Mouse (Mus musculus): ENCODE results near the gene Blmh. TPM values are rescaled to one million over a fixed set of nuclear protein-coding genes. Genes with fewer than 3 reads are reported as not detected.

The Blmh gene
- polyA plus RNA-seq, 1 experiment, result 4.8 TPM

DNA sequence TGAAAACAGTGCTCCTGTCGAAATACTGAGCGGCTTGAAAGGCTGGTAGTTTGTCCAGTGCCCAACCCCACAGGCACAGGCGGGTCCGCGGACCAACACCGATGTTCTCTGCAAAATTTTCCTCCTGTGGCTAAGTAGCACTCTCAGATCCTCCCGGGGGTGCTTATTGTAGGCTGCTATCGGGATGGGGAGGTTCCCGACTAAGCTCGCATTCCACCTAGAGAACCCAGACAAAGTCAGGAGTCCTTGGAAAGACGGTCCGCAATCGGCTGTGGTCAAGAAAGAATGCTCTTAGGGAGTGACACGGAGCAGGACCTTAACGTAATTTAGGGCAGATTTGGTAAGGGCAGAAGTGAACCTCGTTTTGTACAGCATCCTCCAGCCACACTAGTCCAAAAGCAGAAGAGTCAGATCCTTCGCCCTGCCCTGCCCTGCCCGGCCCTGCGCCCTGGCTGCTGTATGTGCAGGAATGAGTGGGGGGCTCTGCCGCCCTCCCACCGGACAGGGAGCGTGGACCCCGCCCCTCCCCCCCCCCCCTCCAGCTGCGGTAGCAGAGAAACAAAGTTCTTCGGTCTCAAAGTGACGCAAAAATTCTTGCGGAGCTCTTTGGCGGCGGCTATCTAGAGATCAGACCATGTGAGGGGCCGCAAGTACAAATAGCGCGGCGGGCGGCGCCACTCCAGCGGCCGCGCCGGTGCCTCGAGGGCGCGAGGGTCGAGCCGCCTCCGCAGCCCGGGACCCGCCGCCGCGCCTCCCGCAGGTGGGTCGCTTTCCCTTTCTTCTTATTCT, 73.5 kb downstream of the Blmh start, which contains the start of gene Slc6a4:
Slc6a4 (plus strand) TSS at position 688 of the 789 bp plus-strand sequence.
- Histone ChIP-seq H3K27me3 (ENCODE audit: control insufficient read depth, insufficient read depth, low read length) (peaks cover 9% of the 10 kb centered on the region), H3K36me3 (ENCODE audit: control insufficient read depth, insufficient read depth, low read length) (no peaks in the 10 kb centered on the region), H3K27ac (ENCODE audit: insufficient read depth, low read depth, low read length) (no peak within 1 kb of the TSS), H3K4me3 (ENCODE audit: low read depth, low read length) (peak within 1 kb of the TSS; percentile 75), H3K4me1 (ENCODE audit: control insufficient read depth, insufficient read depth, insufficient read length, low read length) (peaks cover 14% of the 10 kb centered on the region)
- WGBS, result under 1% methylated on average over 51 of the region's 52 CpGs
- TF ChIP-seq CTCF (IDR thresholded peaks at IDR 0.05; ENCODE audit: extremely low read depth, insufficient read length, insufficient replicate concordance, low read depth, low read length) (no peak), POLR2A (IDR thresholded peaks at IDR 0.05; ENCODE audit: low read depth, low read length) (no peak)

DNA sequence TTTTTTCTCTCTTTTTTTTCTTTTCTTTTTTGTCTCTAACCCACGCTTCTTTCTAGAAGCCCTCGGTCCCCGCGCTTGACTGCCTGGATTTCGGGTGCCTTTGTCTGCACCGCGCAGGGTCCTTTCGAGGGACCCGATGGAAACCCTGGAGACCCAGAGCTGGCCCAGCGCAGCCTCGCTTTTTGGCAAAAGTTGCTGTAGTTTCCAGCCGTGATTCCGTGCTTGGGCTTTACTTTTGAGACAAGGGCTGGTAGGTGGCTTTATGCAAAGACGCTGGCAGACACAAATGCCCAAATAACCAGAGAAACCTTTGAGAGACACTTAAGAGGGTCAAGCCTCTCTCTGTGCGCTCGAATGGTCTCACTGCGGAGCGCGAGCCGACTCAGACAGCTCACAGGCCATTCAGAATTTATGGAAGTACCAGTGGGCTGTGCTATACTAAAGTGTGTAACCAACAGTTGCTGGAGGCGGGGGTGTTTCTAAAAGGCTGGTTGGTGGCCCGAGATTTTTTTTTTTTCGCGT, 74.2 kb downstream of the Blmh start:
- 32% methylated on average over 24 of the region's 24 CpGs for WGBS
- Histone ChIP-seq H3K4me3 (ENCODE audit: low read depth, low read length) (peak overlapping the region; percentile 57), H3K27ac (ENCODE audit: insufficient read depth, low read depth, low read length) (no peak overlapping the region), H3K27me3 (ENCODE audit: control insufficient read depth, insufficient read depth, low read length) (peaks cover 9% of the 10 kb centered on the region), H3K36me3 (ENCODE audit: control insufficient read depth, insufficient read depth, low read length) (no peaks in the 10 kb centered on the region), H3K4me1 (ENCODE audit: control insufficient read depth, insufficient read depth, insufficient read length, low read length) (peaks cover 15% of the 10 kb centered on the region)
- no peak for TF ChIP-seq CTCF (IDR thresholded peaks at IDR 0.05; ENCODE audit: extremely low read depth, insufficient read length, insufficient replicate concordance, low read depth, low read length)
- no peak for TF ChIP-seq POLR2A (IDR thresholded peaks at IDR 0.05; ENCODE audit: low read depth, low read length)

DNA sequence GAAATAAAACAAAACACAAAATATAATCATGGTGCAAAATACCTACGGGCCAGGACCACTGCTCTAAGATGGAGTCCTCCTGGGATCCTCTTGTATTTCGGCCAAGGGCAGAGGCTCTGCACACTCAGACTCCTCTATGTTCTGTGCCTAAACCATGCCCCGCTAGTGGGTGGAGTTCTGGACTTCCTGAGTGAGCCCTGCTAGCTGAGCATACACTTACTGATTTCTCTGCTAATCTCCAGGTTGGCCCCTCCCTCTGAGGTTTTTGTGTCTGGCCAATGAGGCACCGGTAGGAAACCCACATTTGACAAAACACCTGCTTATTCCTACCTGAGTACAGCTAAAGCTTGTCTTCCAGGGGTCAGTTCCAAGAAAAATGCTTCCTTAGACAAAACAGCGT, 76.1 kb downstream of the Blmh start:
- Histone ChIP-seq H3K27me3 (ENCODE audit: control insufficient read depth, insufficient read depth, low read length) (peaks cover 9% of the 10 kb centered on the region), H3K27ac (ENCODE audit: insufficient read depth, low read depth, low read length) (no peak overlapping the region), H3K4me1 (ENCODE audit: control insufficient read depth, insufficient read depth, insufficient read length, low read length) (peaks cover 24% of the 10 kb centered on the region), H3K4me3 (ENCODE audit: low read depth, low read length) (no peak overlapping the region), H3K36me3 (ENCODE audit: control insufficient read depth, insufficient read depth, low read length) (no peaks in the 10 kb centered on the region)
- 35% methylated on average over 5 of the region's 5 CpGs for WGBS
- TF ChIP-seq CTCF (IDR thresholded peaks at IDR 0.05; ENCODE audit: extremely low read depth, insufficient read length, insufficient replicate concordance, low read depth, low read length), result no peak
- no peak for TF ChIP-seq POLR2A (IDR thresholded peaks at IDR 0.05; ENCODE audit: low read depth, low read length)

DNA sequence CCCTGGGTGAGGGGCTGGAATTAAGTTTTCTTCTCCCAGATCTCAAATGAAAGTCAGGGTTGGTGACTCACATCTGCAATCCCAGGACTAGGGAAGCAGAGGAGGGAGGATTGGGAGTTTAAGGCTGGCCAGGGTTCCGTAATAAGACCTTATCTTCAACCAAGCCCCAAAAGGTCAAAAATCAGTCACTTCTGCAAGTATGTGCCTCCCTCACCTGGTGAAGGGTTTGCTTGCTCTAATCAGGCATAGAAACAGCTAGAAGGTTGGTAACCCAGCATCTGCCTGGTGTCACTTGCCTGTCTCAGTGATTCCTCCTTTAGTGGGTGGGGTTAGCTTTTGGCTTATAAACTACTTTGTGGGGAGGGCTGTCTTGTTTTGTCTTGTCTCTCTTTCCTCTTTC, 77.8 kb downstream of the Blmh start:
- Histone ChIP-seq H3K4me3 (ENCODE audit: low read depth, low read length) (no peak overlapping the region), H3K4me1 (ENCODE audit: control insufficient read depth, insufficient read depth, insufficient read length, low read length) (peaks cover 31% of the 10 kb centered on the region), H3K27ac (ENCODE audit: insufficient read depth, low read depth, low read length) (peak overlapping the region; percentile 30; the same call in 1 of the 2 replicates), H3K36me3 (ENCODE audit: control insufficient read depth, insufficient read depth, low read length) (no peaks in the 10 kb centered on the region), H3K27me3 (ENCODE audit: control insufficient read depth, insufficient read depth, low read length) (peaks cover 9% of the 10 kb centered on the region)
- TF ChIP-seq POLR2A (IDR thresholded peaks at IDR 0.05; ENCODE audit: low read depth, low read length), result no peak
- TF ChIP-seq CTCF (IDR thresholded peaks at IDR 0.05; ENCODE audit: extremely low read depth, insufficient read length, insufficient replicate concordance, low read depth, low read length), result no peak
- WGBS, result 30% methylated on average over 1 of the region's 1 CpGs

DNA sequence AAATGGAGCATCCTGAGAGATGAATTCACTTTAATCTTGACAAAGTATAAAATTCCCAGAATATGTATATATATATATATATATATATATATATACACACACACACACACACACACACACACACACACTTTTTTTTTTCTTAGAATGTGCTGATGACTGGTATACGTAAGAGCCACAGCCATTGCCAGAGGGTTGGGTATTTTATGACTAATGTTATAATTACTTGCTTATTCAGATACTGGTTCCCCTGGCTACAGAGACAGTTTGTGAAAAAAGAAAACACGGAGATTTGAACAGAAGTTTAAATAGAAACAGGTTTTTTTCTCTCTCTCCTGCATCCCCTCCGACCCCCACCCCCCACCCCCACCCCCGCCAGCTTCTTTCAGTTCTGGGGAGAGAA, 81.3 kb downstream of the Blmh start:
- TF ChIP-seq CTCF (IDR thresholded peaks at IDR 0.05; ENCODE audit: extremely low read depth, insufficient read length, insufficient replicate concordance, low read depth, low read length) (no peak), POLR2A (IDR thresholded peaks at IDR 0.05; ENCODE audit: low read depth, low read length) (no peak)
- Histone ChIP-seq H3K27me3 (ENCODE audit: control insufficient read depth, insufficient read depth, low read length) (no peaks in the 10 kb centered on the region), H3K36me3 (ENCODE audit: control insufficient read depth, insufficient read depth, low read length) (no peaks in the 10 kb centered on the region), H3K4me3 (ENCODE audit: low read depth, low read length) (no peak overlapping the region), H3K27ac (ENCODE audit: insufficient read depth, low read depth, low read length) (no peak overlapping the region), H3K4me1 (ENCODE audit: control insufficient read depth, insufficient read depth, insufficient read length, low read length) (peaks cover 41% of the 10 kb centered on the region)
- 24% methylated on average over 4 of the region's 4 CpGs for WGBS

DNA sequence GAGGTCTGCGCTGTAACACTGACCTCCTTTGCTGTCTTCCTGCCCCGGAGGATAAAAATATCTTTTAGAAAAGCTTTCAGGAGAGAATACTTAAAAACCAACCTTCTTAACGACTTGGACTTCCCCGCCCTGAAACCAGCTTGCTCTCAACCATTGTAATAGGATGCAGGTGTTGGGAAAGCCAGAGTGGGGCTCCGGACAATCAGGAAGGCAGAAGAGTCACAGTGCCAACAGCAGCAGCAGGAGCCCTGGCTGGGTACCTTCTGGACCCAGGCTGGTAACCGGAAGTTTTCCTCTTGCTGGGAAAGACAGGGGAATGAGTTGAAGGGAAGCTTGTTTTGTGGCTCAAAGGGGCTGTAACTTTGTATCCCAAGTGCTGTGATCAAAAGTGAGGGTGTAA, 82.0 kb downstream of the Blmh start:
- Histone ChIP-seq H3K4me1 (ENCODE audit: control insufficient read depth, insufficient read depth, insufficient read length, low read length) (peaks cover 43% of the 10 kb centered on the region), H3K27me3 (ENCODE audit: control insufficient read depth, insufficient read depth, low read length) (no peaks in the 10 kb centered on the region), H3K27ac (ENCODE audit: insufficient read depth, low read depth, low read length) (peak overlapping the region; percentile 52), H3K4me3 (ENCODE audit: low read depth, low read length) (no peak overlapping the region; the same call in 1 of the 2 replicates), H3K36me3 (ENCODE audit: control insufficient read depth, insufficient read depth, low read length) (no peaks in the 10 kb centered on the region)
- TF ChIP-seq POLR2A (IDR thresholded peaks at IDR 0.05; ENCODE audit: low read depth, low read length) (no peak), CTCF (IDR thresholded peaks at IDR 0.05; ENCODE audit: extremely low read depth, insufficient read length, insufficient replicate concordance, low read depth, low read length) (no peak)
- 28% methylated on average over 6 of the region's 6 CpGs for WGBS
